Comparison of ENCODE assay signal across 9 mouse cellular contexts in the genomic region with DNA sequence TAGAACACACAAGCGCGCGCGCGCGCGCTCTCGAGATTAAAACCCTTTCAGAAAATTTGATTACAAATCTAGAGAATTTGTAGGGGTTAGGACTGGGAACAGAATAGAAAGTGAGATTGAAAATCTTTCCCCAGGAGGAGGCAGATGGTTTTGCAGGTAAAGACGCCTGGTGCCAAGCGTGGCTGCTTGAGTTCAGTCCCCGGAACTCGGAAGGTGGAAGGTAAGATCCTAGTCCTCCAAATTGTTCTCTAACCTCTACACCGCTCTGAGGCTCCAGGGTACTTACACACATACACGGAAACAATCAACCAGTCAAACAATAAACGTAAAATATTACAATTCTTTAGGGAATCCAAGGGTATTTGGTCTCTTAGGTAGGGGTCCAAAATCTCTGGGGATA. TPM values are rescaled to one million over a fixed set of nuclear protein-coding genes. Genes with fewer than 3 reads are reported as not detected.
DNase-seq lines count a peak whose midpoint lies in the region; ATAC-seq and TF ChIP-seq lines count a peak whose summit lies in the region.
"Had no signal": no experiment of that assay in that cellular context is flagged by ENCODE, and none has a peak within 500 bp of the region (broad histone marks: within the 10 kb centered on the region; RNA-seq: fewer than 3 reads in every experiment).

No protein-coding gene starts in this region.

- H3K4me2 ChIP-seq in heart, postnatal 0 days (ENCODE audit: low read depth, low read length): peak overlapping the region; percentile 55
- H3K4me2 ChIP-seq in embryonic facial prominence, embryonic 12.5 days (replicated peaks): peak overlapping the region; percentile 74
- H3K4me2 ChIP-seq in hindbrain, embryonic 16.5 days (ENCODE audit: low read length): peak overlapping the region; percentile 90
- peak overlapping the region; percentile 67 for H3K4me2 ChIP-seq in midbrain, embryonic 13.5 days (replicated peaks)

- peaks cover 43% of the 10 kb centered on the region for H3K27me3 ChIP-seq in heart, postnatal 0 days (ENCODE audit: control insufficient read depth, insufficient read depth, low read length)
- peaks cover 62% of the 10 kb centered on the region for H3K27me3 ChIP-seq in embryonic facial prominence, embryonic 12.5 days
- peaks cover 20% of the 10 kb centered on the region for H3K27me3 ChIP-seq in hindbrain, embryonic 16.5 days (replicated peaks; ENCODE audit: control insufficient read depth, insufficient read depth, low read length)
- peaks cover 52% of the 10 kb centered on the region for H3K27me3 ChIP-seq in midbrain, embryonic 13.5 days

- H3K36me3 ChIP-seq in heart, postnatal 0 days (replicated peaks; ENCODE audit: control insufficient read depth, insufficient read depth, low read length): no peaks in the 10 kb centered on the region
- no peaks in the 10 kb centered on the region for H3K36me3 ChIP-seq in embryonic facial prominence, embryonic 12.5 days
- H3K36me3 ChIP-seq in hindbrain, embryonic 16.5 days (ENCODE audit: control insufficient read depth, insufficient read depth, low read length): no peaks in the 10 kb centered on the region
- no peaks in the 10 kb centered on the region for H3K36me3 ChIP-seq in midbrain, embryonic 13.5 days
- H3K36me3 ChIP-seq: G1E had no signal

- DNase-seq in heart, postnatal 0 days (ENCODE audit: low spot score): no peak
- DNase-seq in heart, postnatal 25 days (ENCODE audit: low spot score): no peak
- DNase-seq in adrenal gland, adult 2 months: no peak

- no peak overlapping the region for H3K27ac ChIP-seq in heart, postnatal 0 days (ENCODE audit: low read depth)
- no peak overlapping the region for H3K27ac ChIP-seq in embryonic facial prominence, embryonic 12.5 days
- no peak overlapping the region for H3K27ac ChIP-seq in hindbrain, embryonic 16.5 days (ENCODE audit: low read depth, low read length)
- no peak overlapping the region for H3K27ac ChIP-seq in midbrain, embryonic 13.5 days

- peaks cover 4% of the 10 kb centered on the region; the same call in 1 of the 2 replicates for H3K4me1 ChIP-seq in heart, postnatal 0 days (ENCODE audit: control insufficient read depth, insufficient read depth)
- 0 out of 2 replicates have a peak, but pooled peaks cover 6% of the 10 kb centered on the region for H3K4me1 ChIP-seq in embryonic facial prominence, embryonic 12.5 days
- H3K4me1 ChIP-seq in hindbrain, embryonic 16.5 days (ENCODE audit: control insufficient read depth, insufficient read depth, low read depth, low read length): peaks cover 5% of the 10 kb centered on the region
- peaks cover 13% of the 10 kb centered on the region for H3K4me1 ChIP-seq in midbrain, embryonic 13.5 days (replicated peaks)

- 3% methylated on average over 15 of the region's 15 CpGs for WGBS in heart, postnatal 0 days
- WGBS in embryonic facial prominence, embryonic 12.5 days: 1% methylated on average over 15 of the region's 15 CpGs
- WGBS in hindbrain, embryonic 16.5 days: 5% methylated on average over 15 of the region's 15 CpGs
- under 1% methylated on average over 15 of the region's 15 CpGs for WGBS in midbrain, embryonic 13.5 days

- H3K9ac ChIP-seq in heart, postnatal 0 days (replicated peaks; ENCODE audit: low read depth, low read length): no peak overlapping the region
- no peak overlapping the region for H3K9ac ChIP-seq in embryonic facial prominence, embryonic 12.5 days
- H3K9ac ChIP-seq in hindbrain, embryonic 16.5 days (ENCODE audit: low read depth, low read length): no peak overlapping the region
- no peak overlapping the region for H3K9ac ChIP-seq in midbrain, embryonic 13.5 days (replicated peaks)

- intact Hi-C loops in heart, postnatal 25 days (cut with DNase I): no loop called here

- ATAC-seq in heart, postnatal 0 days (ENCODE audit: insufficient read depth, low read depth): no peak
- no peak for ATAC-seq in embryonic facial prominence, embryonic 12.5 days (ENCODE audit: insufficient number of reproducible peaks, insufficient read depth, low FRiP score, low TSS enrichment)
- no peak for ATAC-seq in hindbrain, embryonic 16.5 days
- no peak for ATAC-seq in midbrain, embryonic 13.5 days
- ATAC-seq in megakaryocyte, adult 5-6 weeks (ENCODE audit: poor library complexity, severe bottlenecking): no peak
- ATAC-seq in cerebellum, adult (ENCODE audit: insufficient number of reproducible peaks, low FRiP score, low TSS enrichment): no peak

- H3K4me3 ChIP-seq in heart, postnatal 0 days (ENCODE audit: low read depth, low read length): peak overlapping the region; percentile 36
- H3K4me3 ChIP-seq in embryonic facial prominence, embryonic 12.5 days: peak overlapping the region; percentile 41
- H3K4me3 ChIP-seq in hindbrain, embryonic 16.5 days (ENCODE audit: low read length): peak overlapping the region; percentile 52
- peak overlapping the region; percentile 45 for H3K4me3 ChIP-seq in midbrain, embryonic 13.5 days (replicated peaks)

- H3K9me3 ChIP-seq in heart, postnatal 0 days (replicated peaks; ENCODE audit: control insufficient read depth, low read length): no peaks in the 10 kb centered on the region
- no peaks in the 10 kb centered on the region for H3K9me3 ChIP-seq in embryonic facial prominence, embryonic 12.5 days
- no peaks in the 10 kb centered on the region for H3K9me3 ChIP-seq in hindbrain, embryonic 16.5 days (ENCODE audit: control insufficient read depth, low read length)
- H3K9me3 ChIP-seq in midbrain, embryonic 13.5 days: no peaks in the 10 kb centered on the region
- H3K9me3 ChIP-seq: G1E had no signal

- TF ChIP-seq EP300 in heart, postnatal 0 days (IDR thresholded peaks at IDR 0.05; ENCODE audit: low read depth): no peak

- no peak for TF ChIP-seq CTCF in heart, postnatal 0 days (IDR thresholded peaks at IDR 0.05; ENCODE audit: low read depth)

RNA-seq across cellular contexts. Expression of a gene that starts 0.5 kb away (rescaled TPM):
- total RNA-seq in heart, postnatal 0 days (2014; rRNA removed; ENCODE audit: low replicate concordance): 3.8 and 6.4 TPM in 2 replicates
- polyA plus RNA-seq in heart, postnatal 0 days (2015; fragmentation: Nextera tagmentation; extraction: Ambion mirVana): 1.5 and 1.7 TPM in 2 replicates
- total RNA-seq in heart, postnatal 25 days (2021): 1 to 10 TPM; 1.1 to 1.4 TPM
- 4.0 and 4.2 TPM in 2 replicates for polyA plus RNA-seq in embryonic facial prominence, embryonic 12.5 days (2016; fragmentation: Nextera tagmentation; extraction: Ambion mirVana)
- polyA plus RNA-seq in hindbrain, embryonic 16.5 days (2015; fragmentation: Nextera tagmentation; extraction: Ambion mirVana): 4.3 and 5.3 TPM in 2 replicates
- polyA plus RNA-seq in midbrain, embryonic 13.5 days (2015; fragmentation: Nextera tagmentation; extraction: Ambion mirVana): 1.3 TPM in 2 replicates
- total RNA-seq in megakaryocyte, adult 5-6 weeks (2015): 207 and 212 TPM in 2 replicates
- total RNA-seq in megakaryocyte, adult 5-6 weeks (2017): 279 and 282 TPM in 2 replicates
- total RNA-seq in adrenal gland, adult 2 months (2021): 1 to 10 TPM; 3.1 to 4.6 TPM
- polyA plus RNA-seq in adrenal gland, adult 2 months (2012; rRNA removed): 4.2 and 4.7 TPM in 2 replicates
- polyA plus RNA-seq: G1E had no signal

RNA-seq across cellular contexts. Expression of a gene that starts 42.0 kb away (rescaled TPM):
- total RNA-seq in heart, postnatal 0 days (2014; rRNA removed; ENCODE audit: low replicate concordance): 21.0 and 32.4 TPM in 2 replicates
- polyA plus RNA-seq in heart, postnatal 0 days (2015; fragmentation: Nextera tagmentation; extraction: Ambion mirVana): 3.5 and 4.3 TPM in 2 replicates
- 10 to 100 TPM; 15.8 to 16.7 TPM for total RNA-seq in heart, postnatal 25 days (2021)
- 2.6 and 4.3 TPM in 2 replicates for polyA plus RNA-seq in embryonic facial prominence, embryonic 12.5 days (2016; fragmentation: Nextera tagmentation; extraction: Ambion mirVana)
- 0.58 and 1.4 TPM in 2 replicates for polyA plus RNA-seq in hindbrain, embryonic 16.5 days (2015; fragmentation: Nextera tagmentation; extraction: Ambion mirVana)
- 0.79 and 1.6 TPM in 2 replicates for polyA plus RNA-seq in midbrain, embryonic 13.5 days (2015; fragmentation: Nextera tagmentation; extraction: Ambion mirVana)
- total RNA-seq in megakaryocyte, adult 5-6 weeks (2015): 0.59 TPM in 1 of 2 replicates, not detected in the other
- 0.22 TPM in 1 of 2 replicates, not detected in the other for total RNA-seq in megakaryocyte, adult 5-6 weeks (2017)
- 10 to 100 TPM; 12.7 to 15.3 TPM for total RNA-seq in adrenal gland, adult 2 months (2021)
- polyA plus RNA-seq in adrenal gland, adult 2 months (2012; rRNA removed): 37.1 and 49.1 TPM in 2 replicates
- polyA plus RNA-seq: G1E had no signal

RNA-seq across cellular contexts. Expression of a gene that starts 53.3 kb away (rescaled TPM):
- 35.7 and 37.8 TPM in 2 replicates for total RNA-seq in heart, postnatal 0 days (2014; rRNA removed; ENCODE audit: low replicate concordance)
- 38.2 and 38.8 TPM in 2 replicates for polyA plus RNA-seq in heart, postnatal 0 days (2015; fragmentation: Nextera tagmentation; extraction: Ambion mirVana)
- 10 to 100 TPM; 47.5 to 51.3 TPM for total RNA-seq in heart, postnatal 25 days (2021)
- 82.9 and 88.1 TPM in 2 replicates for polyA plus RNA-seq in embryonic facial prominence, embryonic 12.5 days (2016; fragmentation: Nextera tagmentation; extraction: Ambion mirVana)
- 79.8 and 86.7 TPM in 2 replicates for polyA plus RNA-seq in hindbrain, embryonic 16.5 days (2015; fragmentation: Nextera tagmentation; extraction: Ambion mirVana)
- polyA plus RNA-seq in midbrain, embryonic 13.5 days (2015; fragmentation: Nextera tagmentation; extraction: Ambion mirVana): 78.6 and 80.0 TPM in 2 replicates
- total RNA-seq in megakaryocyte, adult 5-6 weeks (2015): 50.1 and 56.9 TPM in 2 replicates
- total RNA-seq in megakaryocyte, adult 5-6 weeks (2017): 78.7 and 85.5 TPM in 2 replicates
- total RNA-seq in adrenal gland, adult 2 months (2021): 100 to 1,000 TPM; 104 to 121 TPM
- 40.8 and 66.2 TPM in 2 replicates for polyA plus RNA-seq in adrenal gland, adult 2 months (2012; rRNA removed)
